Mouse (Mus musculus) cerebellum, adult 2 months (tissue): Measurements from ENCODE around the gene Slc9a7.

Experiments used
- CTCF ChIP-seq: fragments of 200-500 bp; IDR thresholded peaks from 2 replicates; pipeline ENCODE4 v1.5.1; 2011; ENCODE audit warnings: low read depth, mild to moderate bottlenecking, control low read depth, low read length, moderate library complexity, borderline replicate concordance; ENCODE audit not compliant: insufficient read depth
- POLR2A ChIP-seq: fragments of 200-500 bp; IDR thresholded peaks from 2 replicates; pipeline ENCODE4 v1.6.1; 2011; ENCODE audit warnings: low read length, control low read depth, borderline replicate concordance; ENCODE audit not compliant: insufficient read depth

- TF ChIP-seq CTCF (no peak; the same call in 1 of the 2 replicates), POLR2A (no peak)
These were observed 129.8 kb downstream of the Slc9a7 start for GRCm38 (mm10) chrX:20161687-20162321.
